Mouse (Mus musculus) myocyte (in vitro differentiated cells): Measurements from ENCODE around the gene Cbs.

Experiments
- E2F4 ChIP-seq: IDR thresholded peaks from one replicate; pipeline ENCODE4 v1.6.1; 2011; ENCODE audit warnings: mild to moderate bottlenecking, control low read depth, moderate library complexity; ENCODE audit not compliant: insufficient read depth
- MAX ChIP-seq: IDR thresholded peaks from one replicate; pipeline ENCODE4 v1.6.1; 2011; ENCODE audit warnings: low read depth, mild to moderate bottlenecking, control low read depth
- MYOD1 ChIP-seq, 3 experiments: IDR thresholded peaks; one replicate each; pipeline ENCODE4 v1.6.1; 2011; ENCODE audit warnings: control low read depth in 2 of 3, low read depth in 2 of 3, mild to moderate bottlenecking in 2 of 3, moderate library complexity in 1 of 3; ENCODE audit not compliant: insufficient read length in 2 of 3, control insufficient read depth in 1 of 3
- MYOG ChIP-seq, 3 experiments: IDR thresholded peaks; one replicate each; pipeline ENCODE4 v1.6.1; 2011; ENCODE audit warnings: control low read depth in 2 of 3, low read depth in 2 of 3, mild to moderate bottlenecking in 2 of 3; ENCODE audit not compliant: insufficient read length in 2 of 3, control insufficient read depth in 1 of 3, insufficient read depth in 1 of 3
- POLR2A ChIP-seq: IDR thresholded peaks from one replicate; pipeline ENCODE4 v1.6.1; 2011; ENCODE audit warnings: low read depth, mild to moderate bottlenecking, control low read depth, moderate library complexity; ENCODE audit not compliant: insufficient read length
- POLR2AphosphoS2 ChIP-seq: IDR thresholded peaks from one replicate; pipeline ENCODE4 v1.6.1; 2011; ENCODE audit warnings: low read depth, control low read depth; ENCODE audit not compliant: insufficient read length
- SRF ChIP-seq: IDR thresholded peaks from one replicate; pipeline ENCODE4 v1.6.1; 2011; ENCODE audit warnings: low read depth; ENCODE audit not compliant: control insufficient read depth, insufficient read length
- TCF12 ChIP-seq: IDR thresholded peaks from one replicate; pipeline ENCODE4 v1.6.1; 2011; ENCODE audit warnings: mild to moderate bottlenecking, control low read depth; ENCODE audit not compliant: poor library complexity, insufficient read depth, severe bottlenecking
- TCF3 ChIP-seq: IDR thresholded peaks from one replicate; pipeline ENCODE4 v1.6.1; 2011; ENCODE audit warnings: low read depth, control low read depth; ENCODE audit not compliant: insufficient read length

- TF ChIP-seq POLR2A (no peak), TCF3 (no peak), MYOG (IDR thresholded peaks at IDR 0.05; ENCODE audit: control insufficient read depth in 1 of 3, insufficient read depth in 1 of 3, insufficient read length in 2 of 3, low read depth in 2 of 3) (no peak), SRF (no peak), MYOD1 (IDR thresholded peaks at IDR 0.05; ENCODE audit: control insufficient read depth in 1 of 3, insufficient read length in 2 of 3, low read depth in 2 of 3) (no peak), POLR2AphosphoS2 (no peak), MAX (no peak), E2F4 (no peak), TCF12 (no peak)
Measured at GRCm38 (mm10) chr17:31633007-31633406, 4.0 kb downstream of the Cbs start.
